Mouse (Mus musculus) embryo, embryonic 11.5 days (tissue): ENCODE results near the gene Cyp2f2.
A peak's percentile ranks its signal among the peaks of the same experiment; 100 is the strongest.

Source experiments
- DNase-seq: peaks from one replicate; pipeline ENCODE4 v3.0.0-alpha.2; 2012; ENCODE audit warnings: low read depth, low spot score

The Cyp2f2 gene

DNA sequence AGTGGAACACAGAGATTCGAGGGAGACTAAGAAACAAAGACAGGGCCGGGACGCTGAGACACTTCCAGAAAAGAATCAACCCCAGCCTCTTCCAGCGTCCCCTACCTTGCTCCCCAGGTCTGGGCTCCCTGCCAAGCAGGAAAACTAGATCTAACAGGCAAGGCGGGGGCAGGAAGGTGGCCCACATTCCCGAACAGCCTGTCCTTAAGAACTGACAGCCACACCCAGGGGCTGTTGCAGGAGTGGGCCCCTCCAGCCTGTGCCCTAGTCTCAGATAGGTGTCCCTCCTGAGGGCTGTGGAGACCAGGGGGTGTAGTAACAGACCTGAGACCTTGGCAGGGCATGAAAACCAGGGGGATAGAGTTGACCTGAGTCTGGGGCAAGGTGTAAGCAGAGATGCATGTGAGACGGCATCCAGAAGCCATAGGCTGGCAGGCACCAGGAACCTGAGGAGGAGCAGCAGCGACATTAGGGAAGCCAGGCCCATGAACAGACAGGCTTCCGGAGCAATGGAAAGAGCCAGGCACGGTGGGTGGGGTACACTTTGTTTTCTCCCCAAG, 33.6 kb downstream of the Cyp2f2 start, which contains the start of gene Cyp2t4:
TSS of gene Cyp2t4 (plus strand) at position 510 of the 560 bp plus-strand sequence.
- DNase-seq, result no peak

DNA sequence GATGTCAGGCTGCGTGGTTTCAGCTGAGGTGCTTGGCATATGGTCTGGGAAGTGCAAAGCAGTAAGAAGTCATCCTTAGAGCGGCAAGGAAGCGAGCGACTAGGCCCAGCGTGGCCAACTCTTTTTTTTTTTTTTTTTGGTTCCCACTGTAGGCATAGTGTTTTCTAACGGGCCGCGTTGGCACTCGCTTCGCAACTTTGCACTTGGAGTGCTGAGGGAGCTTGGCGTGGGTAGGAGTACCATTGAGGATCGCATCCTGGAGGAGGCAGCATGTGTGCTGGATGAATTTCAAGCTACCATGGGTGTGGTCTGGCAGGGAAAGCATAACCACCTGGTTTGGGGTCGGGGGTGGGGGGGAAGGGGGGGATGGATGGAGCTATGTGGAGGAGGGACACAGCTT, 36.3 kb downstream of the Cyp2f2 start:
- DNase-seq, result no peak

DNA sequence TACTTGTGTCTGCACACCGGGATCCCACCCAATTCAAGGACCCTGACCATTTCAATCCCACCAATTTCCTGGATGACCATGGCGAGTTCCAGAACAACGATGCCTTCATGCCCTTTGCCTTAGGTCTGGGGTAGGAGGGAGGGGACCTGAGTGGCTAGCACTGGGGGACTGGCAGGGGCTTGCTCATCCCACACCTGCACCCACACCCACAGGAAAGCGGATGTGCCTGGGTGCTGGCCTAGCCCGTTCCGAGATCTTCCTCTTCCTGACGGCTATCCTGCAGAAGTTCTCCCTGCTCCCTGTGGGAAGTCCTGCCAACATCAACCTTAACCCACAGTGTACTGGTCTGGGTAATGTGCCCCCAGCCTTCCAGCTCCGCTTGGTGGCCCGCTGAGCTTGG, 38.5 kb downstream of the Cyp2f2 start:
- DNase-seq, result no peak

DNA sequence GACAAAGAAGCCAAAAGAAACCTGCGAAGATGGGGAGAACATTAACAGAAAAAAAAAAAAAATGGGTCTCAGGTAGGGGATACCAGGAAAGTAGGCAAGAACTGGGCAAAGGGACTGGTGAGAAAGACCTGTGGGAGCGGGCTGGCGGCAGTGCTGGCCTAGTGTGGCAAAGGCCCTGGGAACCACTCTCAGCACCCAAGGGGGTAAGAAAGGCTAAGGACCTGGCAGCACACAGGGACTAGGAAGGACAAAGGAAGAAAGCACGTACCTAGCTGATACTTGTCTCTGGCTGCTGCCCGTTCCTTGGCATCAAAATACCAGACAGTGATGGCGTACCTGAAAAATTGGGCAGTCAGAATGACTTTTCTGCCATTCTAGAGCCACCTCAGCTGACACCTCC, 39.5 kb downstream of the Cyp2f2 start:
- DNase-seq, result no peak

DNA sequence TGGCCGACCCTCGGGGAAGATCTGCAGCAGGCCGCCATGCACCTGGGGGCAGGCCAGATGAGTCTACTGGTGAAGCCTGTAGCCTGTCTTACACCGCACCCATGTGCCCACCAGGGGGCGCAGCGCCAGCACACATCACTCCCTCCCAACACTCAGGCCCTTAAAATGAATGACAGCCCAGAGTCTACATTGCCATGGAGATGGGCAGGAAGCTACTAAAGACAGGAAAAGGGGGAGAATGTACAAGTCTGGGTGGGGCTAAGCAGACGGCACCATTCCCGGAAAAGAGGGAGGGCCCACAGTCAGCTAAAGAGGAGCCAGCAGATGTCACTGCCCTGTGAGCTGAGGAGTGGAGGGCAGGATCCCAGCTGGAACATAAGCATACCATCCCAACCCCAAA, 40.2 kb downstream of the Cyp2f2 start:
- DNase-seq, result peak; percentile 73

DNA sequence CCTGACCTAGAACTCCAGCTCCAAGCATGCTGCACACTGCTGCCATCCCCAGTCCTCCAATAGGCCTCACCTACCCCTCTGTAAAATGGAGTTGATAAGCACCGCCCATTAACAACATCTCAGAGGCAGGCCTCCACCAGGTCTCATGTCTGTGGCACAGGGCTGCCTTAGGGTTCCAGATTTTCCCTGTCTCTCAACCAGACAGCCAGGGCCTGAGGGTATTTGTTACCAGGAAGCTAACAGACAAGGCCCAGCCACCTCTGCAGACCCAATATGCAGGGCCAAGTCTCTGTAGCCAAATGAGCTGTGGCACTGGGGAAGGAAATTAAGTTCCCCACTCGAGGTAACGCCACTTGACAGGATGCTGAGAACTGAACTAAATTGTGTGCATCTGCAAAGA, 41.2 kb downstream of the Cyp2f2 start:
- DNase-seq, result no peak

DNA sequence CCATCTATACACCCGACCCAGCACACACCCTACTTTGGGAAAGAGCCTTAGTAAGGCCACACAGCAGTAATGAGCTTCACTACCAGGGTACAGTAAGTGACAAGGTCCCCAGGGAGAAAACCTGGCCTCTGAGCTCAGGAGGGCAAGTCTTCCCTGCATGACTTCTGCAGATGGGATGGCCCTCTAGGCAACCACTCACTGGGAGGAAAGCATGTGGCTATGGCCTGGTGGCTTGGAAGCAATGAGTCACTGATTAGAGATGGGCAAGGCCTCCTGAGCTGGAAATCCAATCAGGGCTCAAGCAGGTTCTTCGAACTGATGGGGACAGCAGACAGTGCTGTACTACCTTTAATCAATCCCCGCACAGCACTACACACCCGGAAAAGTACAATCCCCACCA, 42.0 kb downstream of the Cyp2f2 start:
- DNase-seq, result no peak

DNA sequence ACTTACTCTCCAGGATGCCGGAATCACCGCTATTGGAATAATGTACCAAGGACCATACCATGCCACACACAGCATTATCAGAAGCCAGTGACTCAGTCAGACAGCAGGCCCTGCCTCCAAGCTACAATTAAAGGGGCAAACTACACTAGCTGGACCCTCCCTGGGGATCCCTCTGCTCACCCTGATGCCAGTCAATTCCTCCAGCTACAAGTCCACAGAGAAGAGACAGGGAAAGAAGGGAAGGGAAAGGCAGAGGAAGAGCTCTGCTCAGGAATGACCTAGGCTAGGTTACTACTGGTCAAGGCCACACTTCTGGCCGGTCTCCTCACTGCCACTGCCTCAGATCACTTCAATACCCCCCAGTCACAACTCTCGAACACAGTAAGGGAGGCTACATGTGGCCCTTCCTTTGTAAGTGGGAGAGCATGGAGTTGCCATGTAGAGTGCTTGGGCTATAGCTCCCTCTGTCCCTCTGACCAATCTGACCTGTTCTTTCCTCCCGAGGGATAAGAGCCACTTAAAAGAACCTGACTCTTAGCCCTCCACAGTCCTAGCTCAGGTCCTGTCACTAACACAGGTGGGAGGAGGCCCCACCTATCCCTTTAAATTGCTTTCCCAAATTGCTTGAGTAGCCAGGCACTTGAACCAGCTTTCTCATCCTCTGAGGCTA, 43.2 kb downstream of the Cyp2f2 start:
- DNase-seq, result no peak

DNA sequence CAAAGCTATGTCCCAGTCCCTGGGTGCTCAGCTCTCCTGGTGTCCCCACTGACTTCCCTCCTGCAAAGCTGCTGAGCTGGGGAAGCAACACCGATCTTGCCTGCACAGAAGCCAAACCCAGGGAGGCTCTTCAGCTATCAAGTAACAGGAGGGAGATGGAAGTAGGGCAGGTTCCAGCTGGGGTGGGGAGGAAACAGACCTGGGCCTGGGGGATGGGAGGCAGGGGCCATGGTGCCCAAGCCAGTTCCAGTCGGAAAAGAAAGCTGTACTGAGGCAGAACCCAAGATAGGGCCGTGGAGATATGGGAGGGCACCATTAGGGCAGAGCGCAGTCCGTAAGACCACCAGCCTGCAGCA, 43.7 kb downstream of the Cyp2f2 start:
- no peak for DNase-seq

DNA sequence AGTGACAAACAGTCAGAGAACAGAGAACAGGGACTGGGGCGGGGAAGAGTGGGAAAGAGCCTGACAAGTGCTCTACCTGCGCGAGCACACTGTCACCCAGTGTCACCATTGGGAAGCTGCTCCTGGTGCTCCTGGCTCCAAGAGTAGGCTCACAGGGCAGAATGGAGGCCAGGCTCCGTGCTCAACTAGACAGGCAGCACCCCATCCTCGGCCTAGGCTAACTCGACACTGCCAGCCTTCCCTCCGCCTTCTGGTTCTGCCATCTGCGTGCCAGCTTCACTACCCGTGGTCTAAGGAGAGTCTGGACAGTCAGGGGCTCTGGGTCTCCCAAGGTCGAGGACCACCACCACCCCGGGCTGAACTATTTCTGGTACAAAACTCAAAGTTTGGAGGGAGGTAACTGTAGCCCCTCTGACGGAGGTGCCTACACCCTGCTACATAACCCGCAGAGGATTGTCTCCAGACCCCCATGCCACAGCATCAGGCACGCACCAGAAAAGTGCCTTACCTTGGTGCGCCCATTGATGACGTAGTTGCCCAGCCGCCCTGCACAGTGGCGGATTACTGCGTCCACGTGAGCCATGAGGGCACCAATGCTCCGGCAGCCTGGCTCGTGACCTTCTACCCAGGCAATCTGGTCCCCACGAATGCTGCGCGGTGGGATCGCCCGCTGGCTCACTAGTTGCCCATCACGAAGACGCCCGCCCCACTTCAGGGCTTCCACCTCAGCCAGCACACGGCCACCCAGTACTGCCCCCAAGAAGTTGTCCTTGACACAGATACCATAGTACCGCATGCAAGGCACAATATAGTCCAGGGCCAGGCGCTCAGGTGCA, 44.6 kb downstream of the Cyp2f2 start:
- no peak for DNase-seq

DNA sequence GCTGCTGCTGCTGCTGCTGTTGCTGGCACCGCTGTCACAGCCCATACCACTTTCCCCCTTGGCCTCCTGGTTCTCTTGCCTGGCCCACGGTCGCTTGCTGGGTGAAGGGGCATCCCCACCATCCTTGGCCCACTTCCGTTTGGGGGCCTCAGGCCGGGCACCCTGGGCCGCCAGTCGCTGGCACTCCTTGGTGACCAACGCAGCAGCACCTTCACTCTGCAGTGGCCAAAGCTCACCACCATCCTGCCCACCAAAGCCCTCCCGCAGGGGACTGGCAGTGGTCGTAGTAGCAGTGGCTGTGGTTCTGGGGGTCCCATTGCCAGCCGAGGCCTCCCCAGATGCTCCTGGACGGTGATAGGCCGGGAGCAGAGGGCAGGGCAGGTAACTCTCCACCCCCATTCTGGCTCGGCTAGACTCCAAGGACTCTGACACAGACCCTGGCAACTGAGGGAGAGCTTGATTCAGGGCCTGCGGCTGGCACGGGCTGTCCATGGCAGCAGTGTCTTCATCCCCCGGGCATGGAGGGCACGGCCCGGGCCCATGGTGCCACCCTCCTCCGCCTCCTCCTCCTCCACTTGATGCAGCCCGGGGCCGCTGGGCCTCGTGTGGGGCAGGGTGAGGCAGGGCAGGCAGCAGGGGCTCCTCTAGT, 45.4 kb downstream of the Cyp2f2 start:
- DNase-seq, result no peak

DNA sequence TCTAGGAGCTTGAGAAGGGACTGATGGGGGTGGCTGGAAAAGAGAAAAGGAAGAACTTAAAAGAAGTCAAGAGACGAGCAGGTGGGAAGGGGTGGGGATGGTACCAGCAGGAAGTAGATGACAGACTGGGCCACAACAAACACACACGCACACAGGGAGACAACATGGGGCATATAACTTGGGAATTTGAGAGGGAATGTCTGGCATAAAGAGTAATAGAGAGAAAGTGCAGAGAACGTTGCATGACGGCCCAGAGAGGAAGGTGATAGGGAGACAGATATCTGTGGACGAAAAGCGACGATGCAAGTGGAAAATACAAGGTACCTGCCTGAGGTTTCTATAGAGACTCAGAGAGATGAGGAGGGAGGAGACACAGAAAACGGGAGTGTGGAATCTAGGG, 46.0 kb downstream of the Cyp2f2 start:
- no peak for DNase-seq

DNA sequence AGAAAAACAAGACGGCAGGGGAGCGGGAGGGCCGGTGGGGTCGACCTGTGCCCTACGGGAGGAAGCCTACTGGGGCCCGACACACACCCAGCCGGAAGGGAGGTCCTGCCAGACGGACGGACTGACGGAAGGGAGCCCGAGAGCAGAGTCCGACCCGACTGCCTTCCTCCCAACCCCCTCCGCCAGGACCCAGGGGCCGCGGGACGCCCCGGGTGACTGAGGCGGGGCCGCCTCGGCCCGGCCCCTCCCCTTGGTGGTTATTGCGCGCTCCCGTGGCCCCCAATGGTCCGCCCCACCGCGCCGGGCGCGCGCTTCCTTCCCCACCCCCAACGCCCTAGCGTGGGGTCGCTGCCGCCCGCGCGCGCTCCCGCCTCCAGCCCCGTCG, 46.5 kb downstream of the Cyp2f2 start:
- peak; percentile 77 for DNase-seq

DNA sequence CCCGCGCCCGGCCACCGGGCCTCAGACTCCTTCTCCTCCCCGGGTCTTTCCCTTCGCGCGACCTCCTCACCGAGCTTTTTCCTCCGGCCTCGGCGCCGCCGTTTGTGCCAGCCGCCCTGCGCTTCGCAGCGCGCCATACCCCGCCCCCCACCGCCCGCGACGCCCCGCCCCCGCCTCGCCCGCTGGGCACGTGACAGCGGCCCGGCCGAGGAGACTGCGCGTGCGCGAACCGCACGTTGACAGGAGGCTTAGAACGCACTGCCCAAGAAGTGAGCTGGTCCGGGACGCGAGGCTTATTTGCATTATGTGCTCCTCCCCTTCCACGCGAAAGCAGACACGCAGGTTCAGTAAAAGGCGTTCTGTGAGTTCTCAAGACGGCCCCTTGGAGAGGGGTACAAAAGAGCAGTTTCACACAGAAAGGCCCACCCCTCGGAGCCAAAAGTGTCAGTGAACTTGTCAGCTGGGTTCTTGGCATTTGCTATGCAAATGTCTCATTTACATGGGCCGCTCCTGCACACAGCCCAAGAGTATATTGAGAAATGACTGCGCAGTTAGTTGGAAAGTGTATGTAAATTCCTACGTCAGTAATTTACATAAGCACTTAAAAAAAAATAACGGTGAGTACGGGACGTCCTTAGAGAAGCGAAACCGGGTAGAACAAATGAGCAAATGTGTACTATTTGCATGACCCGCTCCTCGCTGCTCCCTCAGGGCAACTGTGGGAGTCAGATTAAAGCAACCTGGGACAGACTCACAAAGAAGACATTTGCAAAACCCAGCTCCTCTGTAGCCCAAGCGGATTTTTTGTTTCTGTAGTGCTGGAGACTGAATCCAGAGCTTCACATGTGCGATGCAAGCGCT, 47.1 kb downstream of the Cyp2f2 start, which contains the start of gene Egln2:
TSS of gene Egln2 (minus strand) at position 189 of the 861 bp plus-strand sequence.
- DNase-seq, result peak; percentile 90

DNA sequence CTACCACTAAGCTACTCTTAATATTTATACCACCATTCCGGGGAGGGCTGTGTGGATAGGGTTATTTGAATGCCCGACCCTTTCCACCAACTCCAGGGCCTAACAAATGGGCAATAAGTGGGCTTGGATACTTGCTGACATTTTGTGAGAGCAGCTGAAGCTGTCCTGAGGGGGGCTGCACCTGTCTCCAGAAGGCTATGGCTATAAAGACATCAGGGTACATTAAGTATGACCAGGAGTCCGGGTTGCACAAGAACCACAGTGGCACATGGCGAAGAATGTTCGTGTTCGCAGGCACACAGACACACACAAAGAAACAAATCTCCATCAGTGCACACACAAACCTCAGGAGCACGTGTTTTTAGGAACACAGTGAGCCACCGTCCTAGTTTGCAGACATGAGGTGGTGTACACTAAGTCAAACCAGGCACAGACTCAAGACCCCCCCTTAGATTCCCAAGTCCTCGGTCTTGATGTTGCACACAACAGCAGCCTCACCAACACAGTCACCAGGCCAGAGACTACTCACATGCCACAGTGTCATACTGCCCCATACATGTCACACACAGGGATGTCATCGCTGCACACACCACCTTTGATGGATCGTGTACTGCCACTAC, 47.9 kb downstream of the Cyp2f2 start:
- no peak for DNase-seq

DNA sequence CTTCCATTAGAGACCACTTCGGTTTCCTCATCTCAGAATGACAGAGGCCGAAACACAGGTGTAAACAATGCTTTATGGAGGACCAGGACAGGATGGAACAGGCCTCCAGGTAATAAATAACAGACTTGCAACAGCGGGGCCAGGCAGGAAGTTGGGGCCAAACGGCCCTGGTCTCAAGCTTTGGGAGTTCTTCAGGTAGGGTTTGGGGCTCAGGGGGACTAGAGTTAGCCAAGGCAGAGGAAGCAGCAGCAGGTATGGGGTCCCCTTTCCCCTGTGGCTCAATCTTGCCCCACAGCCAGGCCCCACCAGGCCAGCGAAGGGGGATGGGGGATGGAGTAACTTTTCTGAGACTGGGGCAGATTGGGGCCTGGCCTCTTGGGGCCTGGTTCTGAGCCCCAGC, 48.7 kb downstream of the Cyp2f2 start:
- DNase-seq, result no peak

DNA sequence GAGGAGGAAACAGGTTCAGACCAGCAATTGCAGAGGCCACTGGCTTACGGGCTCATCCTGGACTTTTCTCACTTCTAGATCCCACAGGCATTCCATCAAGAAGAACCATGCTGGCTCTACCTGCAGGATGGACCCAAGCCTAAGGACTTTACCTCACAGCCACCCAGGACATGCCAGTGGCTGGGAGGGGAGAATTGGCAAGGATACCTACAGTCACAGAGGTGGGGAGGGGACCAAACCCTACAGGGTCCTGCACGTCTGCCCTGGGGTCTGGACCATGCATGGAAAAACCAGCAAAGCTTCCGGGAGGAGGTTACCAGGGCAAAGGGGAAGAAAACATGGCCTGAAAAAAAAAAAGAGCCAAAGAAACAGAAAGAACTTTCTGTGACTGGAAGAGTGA, 51.3 kb downstream of the Cyp2f2 start:
- DNase-seq, result no peak

DNA sequence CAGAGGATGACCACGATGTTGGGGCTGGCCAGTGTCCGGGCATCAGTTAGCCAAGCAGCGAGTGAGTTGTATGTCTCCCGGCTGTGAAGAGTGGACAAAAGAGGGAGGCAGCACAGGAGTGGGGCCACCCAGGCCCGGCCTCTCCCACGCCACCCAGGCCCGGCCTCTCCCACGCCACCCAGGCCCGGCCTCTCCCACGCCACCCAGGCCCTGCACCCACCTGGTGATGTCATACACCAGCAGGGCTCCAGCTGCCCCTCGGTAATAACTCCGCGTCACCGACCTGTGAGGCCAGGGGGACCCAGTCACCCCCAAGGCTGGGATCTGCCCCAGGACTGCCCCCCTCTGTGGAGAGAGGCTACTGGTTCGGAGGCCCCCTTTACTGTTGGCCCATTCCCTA, 54.8 kb downstream of the Cyp2f2 start:
- no peak for DNase-seq

DNA sequence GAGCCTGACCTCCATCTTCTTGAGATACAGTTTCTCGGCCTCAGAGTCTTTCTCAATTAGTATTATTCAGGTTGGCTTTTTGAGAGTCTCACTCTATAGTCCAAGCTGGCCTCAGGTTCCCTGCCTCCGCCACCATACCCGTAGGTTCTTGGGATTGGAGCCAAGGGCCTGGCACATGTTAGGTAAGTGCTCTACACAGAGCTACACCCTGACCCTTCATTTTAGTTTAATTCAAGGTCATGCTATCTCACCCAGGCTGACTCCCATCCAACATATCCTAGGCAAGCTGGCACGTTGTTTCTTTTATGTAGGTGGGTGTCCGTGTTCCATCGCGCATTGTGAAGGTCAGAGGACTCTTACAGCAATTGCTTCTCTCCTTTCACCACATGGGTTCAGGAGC, 55.2 kb downstream of the Cyp2f2 start:
- no peak for DNase-seq

DNA sequence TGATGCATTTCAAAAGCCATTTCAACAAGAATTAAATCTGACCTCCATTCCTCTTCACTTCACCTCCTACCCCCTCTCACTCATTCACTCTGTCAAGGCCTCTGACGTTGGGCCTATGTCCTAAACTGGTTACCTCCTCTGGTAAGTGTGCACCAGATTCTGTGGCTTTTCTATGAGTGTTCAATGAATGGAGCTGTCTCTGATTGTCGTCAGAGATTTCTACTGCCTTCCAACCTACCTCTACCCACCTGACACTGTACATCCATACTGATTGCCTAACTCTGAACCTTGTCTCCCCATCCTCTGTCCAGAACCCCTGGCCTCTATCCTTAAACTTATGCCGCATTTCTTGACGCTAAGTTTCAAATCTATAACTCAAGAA, 58.2 kb downstream of the Cyp2f2 start:
- no peak for DNase-seq
